Mouse (Mus musculus) ES-Bruce4 (cell line): ENCODE results near the gene Hoxc6.

Experiments used
- CTCF ChIP-seq: IDR thresholded peaks from one replicate; pipeline ENCODE4 v1.8.1; 2011; ENCODE audit warnings: low read depth, low read length
- EP300 ChIP-seq: IDR thresholded peaks from 2 replicates; pipeline ENCODE4 v1.6.1; 2011; ENCODE audit warnings: low read depth, low read length; ENCODE audit not compliant: insufficient read depth
- POLR2A ChIP-seq: IDR thresholded peaks from one replicate; pipeline ENCODE4 v1.8.1; 2011; ENCODE audit warnings: low read length; ENCODE audit not compliant: insufficient read depth

DNA sequence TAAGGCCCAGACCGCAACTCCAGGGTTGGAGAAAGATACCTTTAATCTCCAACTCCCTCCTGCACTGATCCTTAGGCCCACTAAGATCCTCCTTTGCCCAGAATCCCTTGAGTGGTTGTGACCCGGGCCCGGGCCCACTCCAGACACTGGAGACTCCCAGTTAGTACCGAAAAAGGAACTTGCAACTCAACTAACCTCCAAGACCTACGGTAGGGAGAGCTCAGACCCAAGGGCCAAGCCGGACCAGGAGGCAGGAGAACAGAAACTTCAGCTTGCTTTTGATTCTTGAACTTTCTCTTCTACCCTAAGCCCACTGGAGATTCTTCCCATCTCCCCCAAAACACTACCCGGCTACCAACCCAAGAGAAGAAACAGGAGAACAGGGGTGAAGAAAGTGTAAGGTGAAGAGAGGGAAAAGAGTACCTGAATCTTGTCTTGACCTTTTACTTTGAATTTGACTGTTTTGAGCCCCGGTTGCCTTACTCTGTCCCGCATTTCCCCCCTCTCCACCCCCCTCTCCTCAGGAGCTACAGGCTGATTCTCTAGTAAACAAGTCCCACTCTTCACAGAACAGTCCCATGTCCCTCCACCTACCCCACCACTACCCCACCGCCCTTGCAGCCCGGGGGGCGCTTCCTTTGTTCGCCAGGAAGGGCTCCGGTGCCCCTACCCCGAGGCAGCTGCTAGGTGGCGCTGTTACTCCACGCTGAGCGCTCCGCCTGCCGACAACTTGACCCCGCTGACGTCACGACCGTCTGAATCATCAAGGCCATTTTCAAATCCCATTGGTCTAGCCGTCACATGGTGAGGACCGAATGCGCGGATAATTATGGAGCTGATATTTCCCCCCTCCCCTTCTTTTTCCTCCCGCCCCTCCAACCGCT is 31.9 kb upstream of the Hoxc6 start:
- TF ChIP-seq CTCF (peak; percentile 89), POLR2A (no peak), EP300 (0 out of 2 replicates have a peak, but pooled peaks have one; percentile 41)
